Mouse (Mus musculus) retina, embryonic 14.5 days (tissue): Measurements from ENCODE around the gene Npepps.

Source experiments
- DNase-seq: peaks from one replicate; pipeline ENCODE4 v3.0.0-alpha.2; 2015; ENCODE audit warnings: low spot score

The Npepps gene

DNA sequence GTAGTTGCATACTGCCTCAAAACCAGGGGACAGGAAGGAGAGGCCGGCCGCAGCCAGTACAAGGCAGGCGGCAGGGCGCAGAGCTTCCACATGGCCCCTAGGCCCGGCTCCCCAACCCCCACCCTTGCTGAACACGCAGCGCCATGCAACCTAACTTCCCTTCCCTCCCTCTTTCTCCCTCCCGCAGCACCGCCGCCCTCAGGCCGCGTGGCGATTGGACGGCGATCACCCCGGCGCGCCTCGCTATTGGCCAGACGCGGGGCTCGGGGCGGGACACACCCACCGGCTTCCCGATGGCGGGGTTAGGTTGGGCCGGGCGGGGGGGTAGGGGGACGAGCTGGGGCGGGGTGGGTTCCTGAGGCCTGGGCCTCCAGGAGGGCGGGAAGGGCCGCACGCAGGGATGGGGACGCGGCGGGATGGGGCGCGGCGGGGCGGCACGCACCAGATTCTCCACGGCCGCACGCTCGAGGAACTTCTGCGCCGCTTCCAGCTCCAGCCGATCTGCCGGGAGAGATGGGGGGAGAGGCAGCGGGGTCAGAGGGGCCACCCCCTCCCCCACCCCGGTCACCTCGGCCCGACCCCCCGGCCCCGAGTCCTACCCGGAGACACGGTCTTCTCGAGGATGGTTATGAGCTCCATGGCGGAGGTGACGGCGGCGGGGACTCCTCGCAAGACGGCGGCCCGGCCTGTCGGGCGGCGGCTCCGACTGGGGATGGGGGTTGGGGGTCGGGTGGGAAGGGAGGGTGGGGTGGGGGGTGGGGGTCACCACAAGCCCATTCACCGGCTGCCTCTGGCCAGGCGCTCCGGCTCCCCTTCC is 93.3 kb downstream of the Npepps start:
- peak; percentile 93 for DNase-seq

- no peak for DNase-seq
These were observed 94.5 kb downstream of the Npepps start for GRCm38 (mm10) chr11:97185704-97186614.

GRCm38 (mm10) chr11:97184875-97185274 is 95.6 kb downstream of the Npepps start:
- no peak for DNase-seq

DNA sequence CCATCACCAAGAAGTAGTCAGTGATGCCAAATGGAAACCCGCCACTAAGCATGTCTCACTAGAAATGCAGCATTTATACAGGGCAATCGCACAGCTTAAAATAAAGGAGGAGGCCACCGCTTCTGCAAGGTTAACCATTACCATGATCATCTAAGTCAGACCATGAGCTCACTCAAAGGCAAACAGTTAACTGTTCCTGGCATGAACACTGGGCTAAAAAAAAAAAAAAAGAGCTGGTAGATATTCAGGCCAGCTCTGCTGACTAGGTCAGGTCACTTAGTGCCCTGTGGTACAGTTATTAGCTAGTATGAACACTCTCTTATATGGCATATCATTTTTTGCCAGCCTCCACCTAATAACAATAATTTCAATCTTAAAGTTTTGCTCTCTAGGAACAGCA is 98.0 kb downstream of the Npepps start:
- DNase-seq: no peak

- DNase-seq: no peak
These were observed 99.4 kb downstream of the Npepps start for GRCm38 (mm10) chr11:97181061-97181460.

DNA sequence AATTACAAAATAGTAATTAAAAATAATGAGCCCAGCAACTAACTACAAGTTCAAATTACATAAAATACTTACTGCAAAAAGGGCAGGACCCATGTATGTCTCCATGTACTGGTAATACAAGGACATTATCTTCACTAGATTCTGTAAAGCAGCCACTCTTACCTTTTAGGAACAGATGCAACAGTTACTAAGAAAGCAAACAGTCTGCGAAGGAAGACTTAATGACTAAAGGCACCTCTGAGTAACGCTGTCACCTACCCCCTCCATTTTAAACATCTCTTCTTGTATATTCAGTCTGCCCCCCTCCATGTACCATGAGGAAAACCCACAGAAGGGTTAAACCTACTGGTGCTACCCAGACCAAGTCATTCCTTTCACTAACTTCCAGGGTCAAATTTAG is 102.2 kb downstream of the Npepps start:
- DNase-seq: no peak

DNA sequence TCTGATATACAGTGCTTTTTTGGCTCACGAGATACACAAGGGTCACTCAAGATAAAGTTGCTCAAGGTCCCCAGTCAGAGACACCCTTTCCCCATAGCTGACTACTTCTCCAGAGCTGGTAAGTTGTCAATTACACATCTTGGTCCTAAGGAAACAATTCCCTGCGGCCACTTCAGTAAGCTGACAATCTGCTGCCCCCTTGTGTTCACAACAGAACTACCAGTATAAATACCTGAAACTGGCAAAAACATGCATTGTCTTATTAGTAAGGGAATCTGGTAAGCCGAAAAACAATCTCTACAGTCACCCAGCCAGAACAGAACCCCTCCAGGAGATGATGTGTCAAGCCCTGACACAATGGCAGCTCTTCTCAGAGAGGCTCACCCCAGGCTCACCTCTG is 103.6 kb downstream of the Npepps start:
- DNase-seq: peak; percentile 81

GRCm38 (mm10) chr11:97175499-97175898 is 104.9 kb downstream of the Npepps start:
- DNase-seq: no peak

- no peak for DNase-seq
These were observed 120.1 kb downstream of the Npepps start for GRCm38 (mm10) chr11:97160341-97160740.

DNA sequence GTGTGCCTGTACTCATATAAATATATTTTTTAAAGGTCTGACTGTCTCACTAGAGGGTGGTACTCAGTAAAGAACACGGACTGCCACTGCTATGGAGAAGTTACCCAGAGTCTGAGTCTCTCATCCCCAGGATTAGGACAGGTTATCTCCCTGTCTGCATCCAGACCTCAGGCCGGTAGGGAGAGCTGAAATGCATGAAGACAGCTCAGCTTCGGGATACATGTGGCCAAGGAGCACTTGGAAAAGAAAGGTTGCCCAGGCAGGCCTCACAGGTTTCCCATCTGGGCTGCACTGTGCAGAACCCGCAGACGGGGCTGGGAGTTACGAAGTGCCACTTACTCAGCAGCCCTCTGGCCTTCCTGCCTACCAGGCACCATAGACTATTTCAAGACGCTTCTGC is 123.4 kb downstream of the Npepps start:
- DNase-seq: no peak
